Mouse (Mus musculus) CH12.LX (cell line): ENCODE measurements at regions not wholly inside any gene's neighbourhood (a gene's known extent, or its start where the extent isn't known, plus 50 kb on each side); places are given as distances from the start of the nearest gene placed in this dataset.

Source experiments
- DNase-seq: peaks from one replicate; pipeline ENCODE4 v3.0.0-alpha.2; 2013; ENCODE audit errors: extremely low read depth
- H3K27ac ChIP-seq: 2 replicates; pipeline ENCODE4 v1.5.1; 2012; ENCODE audit warnings: low read depth, mild to moderate bottlenecking, control low read depth, moderate library complexity; ENCODE audit not compliant: insufficient read depth
- H3K27me3 ChIP-seq: replicated peaks from 2 replicates; pipeline ENCODE3; 2012; ENCODE audit warnings: inconsistent platforms
- H3K36me3 ChIP-seq, 2 experiments: replicated peaks in 1 of 2; 2 replicates each; pipeline versions ENCODE3 to v1.6.1; 2012; ENCODE audit warnings: inconsistent platforms in 1 of 2, low read length in 1 of 2, mild to moderate bottlenecking in 1 of 2, mixed read lengths in 1 of 2, moderate library complexity in 1 of 2; ENCODE audit not compliant: control insufficient read depth in 1 of 2, insufficient read depth in 1 of 2
- H3K4me1 ChIP-seq, 2 experiments: 2 replicates each; pipeline ENCODE4 v1.6.1; 2012; ENCODE audit warnings: inconsistent platforms in 1 of 2, moderate library complexity in 1 of 2; ENCODE audit not compliant: insufficient read depth in 2 of 2, control insufficient read depth in 1 of 2
- H3K4me2 ChIP-seq: 2 replicates; pipeline ENCODE4 v1.6.1; 2012; ENCODE audit warnings: low read depth, mild to moderate bottlenecking, control low read depth; ENCODE audit not compliant: poor library complexity, insufficient read depth, severe bottlenecking
- H3K4me3 ChIP-seq, 3 experiments: fragments of 150-350 bp in 1 of 3; sonication (generic) in 1 of 3; replicated peaks in 1 of 3; 2 replicates each; pipeline versions ENCODE3 to v1.5.1; 2011 to 2012; ENCODE audit warnings: low read depth in 2 of 3, low read length in 2 of 3, mild to moderate bottlenecking in 2 of 3, moderate library complexity in 2 of 3, control low read depth in 1 of 3, improper control_type of control experiment in 1 of 3, inconsistent platforms in 1 of 3, mixed read lengths in 1 of 3; ENCODE audit not compliant: poor library complexity in 1 of 3
- H3K79me2 ChIP-seq: replicated peaks from 2 replicates; pipeline ENCODE4 v1.6.1; 2012; ENCODE audit warnings: mild to moderate bottlenecking, moderate library complexity; ENCODE audit not compliant: control insufficient read depth, poor library complexity, insufficient read depth, severe bottlenecking; ENCODE audit errors: extremely low read depth
- H3K9ac ChIP-seq: 2 replicates; pipeline ENCODE4 v1.6.1; 2012; ENCODE audit warnings: low read depth, mild to moderate bottlenecking, control low read depth, moderate library complexity; ENCODE audit not compliant: insufficient read depth
- H3K9me3 ChIP-seq: replicated peaks from 2 replicates; pipeline ENCODE3; 2012; ENCODE audit warnings: low read length, inconsistent platforms, mixed read lengths
- CHD1 ChIP-seq: IDR thresholded peaks from 2 replicates; pipeline ENCODE4 v1.6.1; 2012; ENCODE audit warnings: low read depth, low read length, improper control_type of control experiment, inconsistent platforms
- CHD2 ChIP-seq: IDR thresholded peaks from 2 replicates; pipeline ENCODE4 v1.6.1; 2011; ENCODE audit warnings: low read length, improper control_type of control experiment
- E2F4 ChIP-seq: IDR thresholded peaks from 2 replicates; pipeline ENCODE4 v1.6.1; 2011; ENCODE audit warnings: low read depth, low read length, improper control_type of control experiment; ENCODE audit not compliant: insufficient replicate concordance
- ELF1 ChIP-seq: IDR thresholded peaks from 2 replicates; pipeline ENCODE4 v1.6.1; 2014; ENCODE audit warnings: low read depth, mild to moderate bottlenecking, inconsistent platforms, low read length, improper control_type of control experiment
- EP300 ChIP-seq: IDR thresholded peaks from 2 replicates; pipeline ENCODE4 v1.6.1; 2011; ENCODE audit warnings: low read length, improper control_type of control experiment
- ETS1 ChIP-seq: conservative IDR thresholded peaks from 2 replicates; pipeline ENCODE4 v1.6.1; 2012; ENCODE audit warnings: low read depth, mild to moderate bottlenecking, inconsistent platforms, low read length, improper control_type of control experiment, moderate library complexity
- GABPA ChIP-seq: IDR thresholded peaks from 2 replicates; pipeline ENCODE4 v1.6.1; 2012; ENCODE audit warnings: low read depth, low read length, improper control_type of control experiment, inconsistent platforms; ENCODE audit not compliant: insufficient replicate concordance
- HCFC1 ChIP-seq: IDR thresholded peaks from 2 replicates; pipeline ENCODE4 v1.6.1; 2012; ENCODE audit warnings: low read depth, mild to moderate bottlenecking, inconsistent platforms, low read length, improper control_type of control experiment
- IRF4 ChIP-seq: IDR thresholded peaks from 2 replicates; pipeline ENCODE4 v1.6.1; 2014; ENCODE audit warnings: low read depth, mild to moderate bottlenecking, inconsistent platforms, low read length, improper control_type of control experiment
- JUN ChIP-seq: IDR thresholded peaks from 2 replicates; pipeline ENCODE4 v1.6.1; 2011; ENCODE audit warnings: low read depth, mild to moderate bottlenecking, low read length, improper control_type of control experiment, moderate library complexity; ENCODE audit not compliant: insufficient read depth
- JUND ChIP-seq: conservative IDR thresholded peaks from 2 replicates; pipeline ENCODE4 v1.6.1; 2011; ENCODE audit warnings: low read depth, low read length, improper control_type of control experiment
- KAT2A ChIP-seq: IDR thresholded peaks from 2 replicates; pipeline ENCODE4 v1.6.1; 2012; ENCODE audit warnings: low read length, improper control_type of control experiment, inconsistent platforms; ENCODE audit not compliant: insufficient replicate concordance
- MAFK ChIP-seq: IDR thresholded peaks from 2 replicates; pipeline ENCODE4 v1.6.1; 2011; ENCODE audit warnings: low read length, improper control_type of control experiment; ENCODE audit not compliant: insufficient replicate concordance
- MEF2A ChIP-seq: IDR thresholded peaks from 2 replicates; pipeline ENCODE4 v1.6.1; 2014; ENCODE audit warnings: low read depth, mild to moderate bottlenecking, inconsistent platforms, low read length, improper control_type of control experiment, borderline replicate concordance
- NRF1 ChIP-seq: IDR thresholded peaks from 2 replicates; pipeline ENCODE4 v1.6.1; 2014; ENCODE audit warnings: low read depth, mild to moderate bottlenecking, inconsistent platforms, low read length, improper control_type of control experiment, moderate library complexity
- POLR2A ChIP-seq: IDR thresholded peaks from 2 replicates; pipeline ENCODE4 v1.6.1; 2011; ENCODE audit warnings: low read depth, mild to moderate bottlenecking, improper control_type of control experiment, low read length
- POLR2AphosphoS2 ChIP-seq: IDR thresholded peaks from 2 replicates; pipeline ENCODE4 v1.6.1; 2011; ENCODE audit warnings: low read depth, low read length, improper control_type of control experiment
- RAD21 ChIP-seq: IDR thresholded peaks from 2 replicates; pipeline ENCODE4 v1.6.1; 2011; ENCODE audit warnings: low read depth, mild to moderate bottlenecking, low read length, improper control_type of control experiment, moderate library complexity
- ZKSCAN1 ChIP-seq: IDR thresholded peaks from 2 replicates; pipeline ENCODE4 v1.6.1; 2012; ENCODE audit warnings: low read depth, inconsistent platforms, low read length, improper control_type of control experiment, borderline replicate concordance
- ZMIZ1 ChIP-seq: IDR thresholded peaks from 2 replicates; pipeline ENCODE4 v1.6.1; 2012; ENCODE audit warnings: low read depth, mild to moderate bottlenecking, inconsistent platforms, low read length, improper control_type of control experiment
- ZNF384 ChIP-seq: IDR thresholded peaks from 2 replicates; pipeline ENCODE4 v1.6.1; 2012; ENCODE audit warnings: low read depth, low read length, improper control_type of control experiment, inconsistent platforms
- dilution Hi-C: fragments of 300-500 bp; cut with MboI; formaldehyde crosslinking; loops from 2 replicates; pipeline ENCODE4 v1.14.3; 2020; ENCODE audit warnings: low sequenced_read_pairs; ENCODE audit not compliant: extremely low pct_unique_long_range_greater_than_20kb, extremely low pct_ligation_motif_present
- in situ Hi-C: fragments of 300-500 bp; cut with MboI; formaldehyde crosslinking; loops from 3 replicates; pipeline ENCODE4 v1.14.3; 2019; ENCODE audit warnings: low sequenced_read_pairs, low pct_ligation_motif_present, low pct_unique_long_range_greater_than_20kb, mixed read lengths

DNA sequence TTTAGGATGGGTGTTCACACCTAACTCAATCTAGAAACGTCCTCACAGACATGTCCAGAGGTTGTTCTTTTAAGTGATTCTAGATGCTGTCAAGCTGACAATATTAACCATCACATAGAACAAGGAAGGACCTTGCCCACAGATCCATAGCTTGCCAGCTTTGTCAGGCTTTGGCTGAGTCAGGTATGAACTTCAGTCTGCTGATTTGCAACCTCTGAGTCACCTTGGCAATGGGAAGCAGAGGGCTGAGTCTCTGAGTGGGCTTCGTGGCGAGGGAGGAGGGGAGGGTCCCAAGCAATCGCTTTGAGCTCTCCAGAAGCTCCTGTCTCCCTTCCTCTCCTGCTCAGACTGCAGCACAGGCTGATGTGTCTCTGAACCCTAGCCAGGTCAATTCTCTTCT lies 74.9 kb upstream of the Ctbp2 start (continued):
- no peak for TF ChIP-seq E2F4
- no peak for TF ChIP-seq ELF1
- TF ChIP-seq, all 38 proteins: peak for 0

DNA sequence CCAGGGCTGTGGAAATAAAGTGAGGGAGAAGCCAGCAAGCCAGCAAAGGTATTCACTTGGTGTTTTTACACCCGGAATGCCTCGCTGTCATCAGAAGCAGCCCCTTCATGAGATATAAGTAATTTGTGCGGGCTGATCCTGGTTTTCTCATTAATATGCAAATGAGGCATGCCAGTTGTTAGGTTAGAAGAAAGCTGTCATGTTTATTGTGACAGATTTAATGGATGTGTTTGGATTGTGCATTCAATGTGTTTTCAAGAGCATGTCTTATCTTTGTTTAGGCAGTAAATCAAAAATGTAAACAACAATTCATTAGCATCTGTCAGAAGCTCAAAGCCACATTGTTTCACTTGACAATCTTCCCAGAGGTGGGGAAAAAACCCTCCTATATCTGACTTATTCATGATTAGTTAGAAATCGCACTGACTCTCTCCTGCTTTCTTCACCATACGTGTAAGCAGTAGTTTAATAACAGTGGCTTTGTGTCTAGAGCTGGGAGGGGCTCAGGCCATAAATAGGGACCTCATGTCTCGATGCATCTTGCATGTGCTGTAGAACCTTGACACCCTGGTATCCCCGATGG lies 65.8 kb upstream of the Ctbp2 start:
- H3K9ac ChIP-seq: no peak overlapping the region
- no peaks in the 10 kb centered on the region for H3K9me3 ChIP-seq
- H3K4me2 ChIP-seq: no peak overlapping the region
- no peaks in the 10 kb centered on the region for H3K36me3 ChIP-seq
- H3K27ac ChIP-seq: no peak overlapping the region
- no peaks in the 10 kb centered on the region for H3K79me2 ChIP-seq
- no peak overlapping the region for H3K4me3 ChIP-seq
- dilution Hi-C loops (no loop called here), in situ Hi-C loops (no loop called here)
- H3K27me3 ChIP-seq: peaks cover 80% of the 10 kb centered on the region
- H3K4me1 ChIP-seq: no peaks in the 10 kb centered on the region
- no peak for DNase-seq
- TF ChIP-seq EP300 (no peak), GABPA (no peak), JUN (no peak), KAT2A (no peak), MAFK (no peak), CHD1 (no peak), JUND (no peak), NRF1 (no peak), ETS1 (no peak), CHD2 (no peak), ZNF384 (no peak), MEF2A (no peak), HCFC1 (no peak), IRF4 (no peak), ZKSCAN1 (no peak), RAD21 (no peak), POLR2A (no peak), ZMIZ1 (no peak), POLR2AphosphoS2 (no peak)
